Mouse (Mus musculus) MEL (cell line): ENCODE measurements around the gene Helz. TPM values are rescaled to one million over a fixed set of nuclear protein-coding genes. Genes with fewer than 3 reads are reported as not detected.

Experiments used
- DNase-seq: peaks from one replicate; pipeline ENCODE4 v3.0.0; 2011; ENCODE audit warnings: low read depth, low spot score
- H3K27ac ChIP-seq: 2 replicates; pipeline ENCODE4 v1.5.1; 2012; ENCODE audit warnings: low read depth, mild to moderate bottlenecking, control low read depth, low read length, moderate library complexity; ENCODE audit not compliant: control insufficient read depth
- H3K27me3 ChIP-seq, 2 experiments: fragments of 150-350 bp in 1 of 2; sonication (generic) in 1 of 2; 2 replicates each; pipeline ENCODE4 v1.6.1; 2012; ENCODE audit warnings: low read length in 2 of 2, mild to moderate bottlenecking in 2 of 2, improper control_type of control experiment in 1 of 2, moderate library complexity in 1 of 2; ENCODE audit not compliant: insufficient read depth in 2 of 2, control insufficient read depth in 1 of 2
- H3K36me3 ChIP-seq, 2 experiments: 2 replicates each; pipeline ENCODE4 v1.6.1; 2012 to 2014; ENCODE audit warnings: low read length in 2 of 2, improper control_type of control experiment in 1 of 2, inconsistent platforms in 1 of 2, mild to moderate bottlenecking in 1 of 2; ENCODE audit not compliant: insufficient read depth in 2 of 2, control insufficient read depth in 1 of 2
- H3K4me1 ChIP-seq, 2 experiments: fragments of 150-350 bp in 1 of 2; sonication (generic) in 1 of 2; 2 replicates each; pipeline ENCODE4 v1.6.1; 2012; ENCODE audit warnings: low read length in 2 of 2, improper control_type of control experiment in 1 of 2, mild to moderate bottlenecking in 1 of 2; ENCODE audit not compliant: insufficient read depth in 2 of 2, control insufficient read depth in 1 of 2
- H3K4me3 ChIP-seq, 2 experiments: fragments of 150-350 bp in 1 of 2; sonication (generic) in 1 of 2; 2 replicates each; pipeline ENCODE4 v1.5.1; 2012; ENCODE audit warnings: low read depth in 2 of 2, low read length in 2 of 2, mild to moderate bottlenecking in 2 of 2, moderate library complexity in 2 of 2, control low read depth in 1 of 2, improper control_type of control experiment in 1 of 2; ENCODE audit not compliant: control insufficient read depth in 1 of 2, insufficient read depth in 1 of 2
- H3K79me2 ChIP-seq: 2 replicates; pipeline ENCODE4 v1.6.1; 2012; ENCODE audit warnings: mild to moderate bottlenecking, low read length, moderate library complexity; ENCODE audit not compliant: control insufficient read depth, poor library complexity, insufficient read depth
- H3K9ac ChIP-seq: 2 replicates; pipeline ENCODE4 v1.6.1; 2012; ENCODE audit warnings: low read depth, mild to moderate bottlenecking, control low read depth, low read length, moderate library complexity; ENCODE audit not compliant: control insufficient read depth, poor library complexity, severe bottlenecking
- H3K9me3 ChIP-seq: fragments of 150-350 bp; sonication (generic); replicated peaks from 2 replicates; pipeline ENCODE4 v1.6.1; 2012; ENCODE audit warnings: mild to moderate bottlenecking, low read length, improper control_type of control experiment, moderate library complexity; ENCODE audit not compliant: insufficient read depth
- BHLHE40 ChIP-seq: IDR thresholded peaks from 2 replicates; pipeline ENCODE4 v1.6.1; 2012; ENCODE audit warnings: low read depth, mild to moderate bottlenecking, inconsistent platforms, low read length, improper control_type of control experiment, borderline replicate concordance
- CHD1 ChIP-seq: IDR thresholded peaks from 2 replicates; pipeline ENCODE4 v1.6.1; 2012; ENCODE audit warnings: low read depth, mild to moderate bottlenecking, inconsistent platforms, low read length, improper control_type of control experiment
- CHD2 ChIP-seq: IDR thresholded peaks from 2 replicates; pipeline ENCODE4 v1.6.1; 2011; ENCODE audit warnings: low read length, improper control_type of control experiment
- CTCF ChIP-seq, 3 experiments: IDR thresholded peaks in 2 of 3; conservative IDR thresholded peaks in 1 of 3; 2 replicates each; pipeline ENCODE4 v1.5.1; 2011 to 2012; ENCODE audit warnings: low read length in 3 of 3, low read depth in 2 of 3, mild to moderate bottlenecking in 2 of 3, improper control_type of control experiment in 1 of 3, inconsistent platforms in 1 of 3, mixed read lengths in 1 of 3, moderate library complexity in 1 of 3; ENCODE audit not compliant: control insufficient read depth in 1 of 3, insufficient read depth in 1 of 3, poor library complexity in 1 of 3, severe bottlenecking in 1 of 3
- ELF1 ChIP-seq: IDR thresholded peaks from 2 replicates; pipeline ENCODE4 v1.6.1; 2014; ENCODE audit warnings: low read depth, mild to moderate bottlenecking, inconsistent platforms, low read length, improper control_type of control experiment, moderate library complexity
- EP300 ChIP-seq, 2 experiments: IDR thresholded peaks; 2 replicates each; pipeline ENCODE4 v1.6.1; 2011; ENCODE audit warnings: improper control_type of control experiment in 2 of 2, low read length in 2 of 2, low read depth in 1 of 2, mild to moderate bottlenecking in 1 of 2
- ETS1 ChIP-seq: IDR thresholded peaks from 2 replicates; pipeline ENCODE4 v1.6.1; 2012; ENCODE audit warnings: low read depth, mild to moderate bottlenecking, inconsistent platforms, low read length, improper control_type of control experiment, moderate library complexity
- HCFC1 ChIP-seq: IDR thresholded peaks from 2 replicates; pipeline ENCODE4 v1.6.1; 2012; ENCODE audit warnings: low read depth, mild to moderate bottlenecking, inconsistent platforms, low read length, improper control_type of control experiment, moderate library complexity
- JUND ChIP-seq: IDR thresholded peaks from 2 replicates; pipeline ENCODE4 v1.6.1; 2011; ENCODE audit warnings: low read depth, mild to moderate bottlenecking, improper control_type of control experiment, low read length
- MAFK ChIP-seq: IDR thresholded peaks from 2 replicates; pipeline ENCODE4 v1.6.1; 2011; ENCODE audit warnings: low read depth, mild to moderate bottlenecking, low read length, improper control_type of control experiment, borderline replicate concordance
- MAX ChIP-seq: IDR thresholded peaks from 2 replicates; pipeline ENCODE4 v1.6.1; 2011; ENCODE audit warnings: low read length, improper control_type of control experiment
- MAZ ChIP-seq: IDR thresholded peaks from 2 replicates; pipeline ENCODE4 v1.6.1; 2012; ENCODE audit warnings: low read depth, mild to moderate bottlenecking, inconsistent platforms, low read length, improper control_type of control experiment
- MXI1 ChIP-seq: IDR thresholded peaks from 2 replicates; pipeline ENCODE4 v1.6.1; 2011; ENCODE audit warnings: mild to moderate bottlenecking, low read depth, low read length, improper control_type of control experiment
- NELFE ChIP-seq: IDR thresholded peaks from 2 replicates; pipeline ENCODE4 v1.6.1; 2011; ENCODE audit warnings: low read depth, low read length, improper control_type of control experiment
- NRF1 ChIP-seq: IDR thresholded peaks from 2 replicates; pipeline ENCODE4 v1.6.1; 2014; ENCODE audit warnings: low read depth, mild to moderate bottlenecking, inconsistent platforms, low read length, improper control_type of control experiment, moderate library complexity; ENCODE audit not compliant: poor library complexity, insufficient read depth, severe bottlenecking
- POLR2A ChIP-seq, 2 experiments: IDR thresholded peaks; 2 replicates each; pipeline ENCODE4 v1.6.1; 2011 to 2012; ENCODE audit warnings: low read length in 2 of 2, mild to moderate bottlenecking in 2 of 2, control low read depth in 1 of 2, improper control_type of control experiment in 1 of 2, low read depth in 1 of 2, moderate library complexity in 1 of 2; ENCODE audit not compliant: control insufficient read depth in 1 of 2, insufficient read depth in 1 of 2, poor library complexity in 1 of 2
- POLR2AphosphoS5 ChIP-seq: IDR thresholded peaks from 2 replicates; pipeline ENCODE4 v1.6.1; 2012; ENCODE audit warnings: low read depth, borderline replicate concordance, mild to moderate bottlenecking, inconsistent platforms, low read length, moderate library complexity, mixed read lengths
- RCOR1 ChIP-seq: IDR thresholded peaks from 2 replicates; pipeline ENCODE4 v1.6.1; 2012; ENCODE audit warnings: low read depth, mild to moderate bottlenecking, inconsistent platforms, low read length, improper control_type of control experiment
- SIN3A ChIP-seq: IDR thresholded peaks from 2 replicates; pipeline ENCODE4 v1.6.1; 2012; ENCODE audit warnings: low read length, improper control_type of control experiment, inconsistent platforms
- SMC3 ChIP-seq: IDR thresholded peaks from 2 replicates; pipeline ENCODE4 v1.6.1; 2011; ENCODE audit warnings: low read depth, low read length, improper control_type of control experiment
- TBP ChIP-seq: IDR thresholded peaks from 2 replicates; pipeline ENCODE4 v1.8.0; 2011; ENCODE audit warnings: low read depth, low read length, improper control_type of control experiment
- TCF12 ChIP-seq: IDR thresholded peaks from 2 replicates; pipeline ENCODE4 v1.6.1; 2014; ENCODE audit warnings: low read depth, mild to moderate bottlenecking, inconsistent platforms, low read length, improper control_type of control experiment, moderate library complexity
- USF1 ChIP-seq: IDR thresholded peaks from 2 replicates; pipeline ENCODE4 v1.6.1; 2014; ENCODE audit warnings: low read depth, mild to moderate bottlenecking, inconsistent platforms, low read length, improper control_type of control experiment, moderate library complexity
- USF2 ChIP-seq, 2 experiments: IDR thresholded peaks; 2 replicates each; pipeline ENCODE4 v1.6.1; 2011 to 2012; ENCODE audit warnings: improper control_type of control experiment in 2 of 2, low read length in 2 of 2, borderline replicate concordance in 1 of 2, inconsistent platforms in 1 of 2, low read depth in 1 of 2, mild to moderate bottlenecking in 1 of 2; ENCODE audit not compliant: insufficient read depth in 1 of 2
- ZKSCAN1 ChIP-seq: IDR thresholded peaks from 2 replicates; pipeline ENCODE4 v1.6.1; 2012; ENCODE audit warnings: low read depth, mild to moderate bottlenecking, inconsistent platforms, low read length, improper control_type of control experiment, moderate library complexity
- ZMIZ1 ChIP-seq: IDR thresholded peaks from 2 replicates; pipeline ENCODE4 v1.6.1; 2012; ENCODE audit warnings: low read depth, mild to moderate bottlenecking, inconsistent platforms, low read length, improper control_type of control experiment, moderate library complexity
- polyA plus RNA-seq, 2 experiments: library from polyadenylated mRNA; stranded (reverse) in 1 of 2; unstranded in 1 of 2; fragments of >175 nt in 1 of 2; fragments of >200 nt in 1 of 2; gene quantifications; 2 replicates each; pipeline versions ENCODE4 v1.2.1 to v1.2.4; 2012; ENCODE audit warnings: low replicate concordance in 2 of 2, low read depth in 1 of 2; ENCODE audit not compliant: insufficient read length in 2 of 2, insufficient read depth in 1 of 2, missing spikeins in 1 of 2
- total RNA-seq: library from RNA; depleted of rRNA; stranded (reverse); fragments of 300-350 nt; gene quantifications from 2 replicates; pipeline ENCODE4 v1.2.3, GENCODE M21; 2012

The Helz gene
- total and polyA plus RNA-seq, 3 experiments, result 15.1 to 41.0 (median 39.9) TPM

DNA sequence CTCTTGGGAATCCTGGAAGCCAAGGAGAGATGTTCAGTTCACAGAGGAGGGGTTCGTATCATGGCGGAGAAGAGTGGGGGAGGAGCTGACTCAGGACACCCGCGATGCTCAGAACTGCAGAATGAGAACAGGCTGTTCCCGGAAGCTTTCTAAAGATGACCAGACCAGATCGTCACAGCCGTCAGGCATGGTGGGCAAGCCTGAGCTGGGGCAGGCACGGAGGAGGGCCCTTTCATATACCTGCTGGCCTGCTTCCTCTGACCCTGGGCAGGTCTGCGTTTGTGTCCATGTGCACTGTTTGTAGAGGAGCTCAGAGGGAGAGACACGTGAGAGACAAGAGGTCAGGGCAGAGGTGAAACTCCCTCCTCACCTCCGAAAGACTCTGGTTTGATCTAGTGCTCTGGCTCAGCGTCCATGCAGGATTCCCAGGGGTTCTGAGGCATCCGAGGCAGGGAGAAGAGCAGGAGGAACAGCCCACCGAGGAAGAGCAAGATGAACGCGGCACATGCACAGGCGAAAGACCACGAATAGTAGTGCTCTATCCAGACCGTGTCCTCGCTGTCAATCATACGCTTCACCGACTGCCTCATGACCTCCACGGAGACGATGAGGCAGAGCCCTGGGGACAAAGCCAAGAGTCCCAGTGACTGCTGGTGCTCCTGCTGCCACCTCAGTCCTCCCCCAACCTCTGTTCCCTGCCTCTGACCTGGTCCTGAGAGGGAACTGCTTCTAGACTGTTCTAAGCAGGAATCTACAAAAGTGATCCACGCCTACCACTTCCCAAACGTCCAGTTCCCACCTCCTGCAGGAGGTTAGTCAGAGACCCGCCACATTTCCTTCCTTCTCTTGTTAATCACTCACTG, 155.8 kb downstream of the Helz start:
- H3K27ac ChIP-seq, result no peak overlapping the region
- no peak overlapping the region for H3K4me3 ChIP-seq
- no peak for TF ChIP-seq POLR2A (IDR thresholded peaks at IDR 0.05; ENCODE audit: control insufficient read depth in 1 of 2, insufficient read depth in 1 of 2, low read depth in 1 of 2, low read length in 2 of 2, poor library complexity in 1 of 2)
- no peak for TF ChIP-seq USF2 (IDR thresholded peaks at IDR 0.05; ENCODE audit: borderline replicate concordance in 1 of 2, insufficient read depth in 1 of 2, low read depth in 1 of 2, low read length in 2 of 2)
- no peak for TF ChIP-seq ELF1
- no peak for TF ChIP-seq RCOR1
- TF ChIP-seq CHD2, result no peak
- no peak for TF ChIP-seq CHD1
- TF ChIP-seq HCFC1, result no peak
- TF ChIP-seq MAZ, result no peak
- no peak for TF ChIP-seq POLR2AphosphoS5
- no peak for TF ChIP-seq USF1
- TF ChIP-seq TBP, result no peak
- TF ChIP-seq CTCF (IDR thresholded peaks at IDR 0.05 in 2 of 3, conservative IDR thresholded peaks at IDR 0.05 in 1 of 3; ENCODE audit: control insufficient read depth in 1 of 3, insufficient read depth in 1 of 3, low read depth in 2 of 3, low read length in 3 of 3, poor library complexity in 1 of 3, severe bottlenecking in 1 of 3), result no peak
- TF ChIP-seq ZKSCAN1, result no peak
- TF ChIP-seq NELFE, result no peak
- no peak for TF ChIP-seq ZMIZ1
- TF ChIP-seq EP300 (IDR thresholded peaks at IDR 0.05; ENCODE audit: low read depth in 1 of 2, low read length in 2 of 2), result no peak
- TF ChIP-seq JUND, result no peak
- TF ChIP-seq SIN3A, result no peak
- no peaks in the 10 kb centered on the region for H3K36me3 ChIP-seq
- H3K9me3 ChIP-seq, result no peaks in the 10 kb centered on the region
- no peaks in the 10 kb centered on the region for H3K27me3 ChIP-seq
- DNase-seq, result no peak
- no peaks in the 10 kb centered on the region for H3K4me1 ChIP-seq
- H3K9ac ChIP-seq, result no peak overlapping the region
- H3K79me2 ChIP-seq, result no peaks in the 10 kb centered on the region

DNA sequence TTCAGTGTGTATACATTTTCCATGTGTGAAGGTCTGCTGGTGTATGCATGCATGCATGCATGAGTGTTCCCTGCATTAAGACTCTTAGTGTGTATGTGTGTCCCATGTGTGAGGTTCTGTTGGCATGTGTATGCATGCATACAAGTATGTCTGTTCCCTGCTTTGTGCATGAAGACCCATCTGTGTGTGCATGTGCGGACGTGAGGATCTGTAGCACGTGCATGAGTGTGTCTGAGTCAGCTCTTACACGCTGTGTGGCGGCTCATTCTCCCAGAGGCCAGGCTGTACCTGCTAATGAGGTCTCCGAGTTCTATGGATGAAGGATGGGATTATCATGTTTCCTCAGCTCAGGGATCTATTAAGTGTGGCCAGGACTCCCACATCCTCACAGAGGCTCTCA, 157.3 kb downstream of the Helz start:
- no peaks in the 10 kb centered on the region for H3K36me3 ChIP-seq
- no peaks in the 10 kb centered on the region; a peak in 1 of 4 replicates for H3K27me3 ChIP-seq
- no peak overlapping the region for H3K27ac ChIP-seq
- H3K9me3 ChIP-seq, result no peaks in the 10 kb centered on the region
- no peak overlapping the region for H3K9ac ChIP-seq
- no peak overlapping the region for H3K4me3 ChIP-seq
- H3K4me1 ChIP-seq, result no peaks in the 10 kb centered on the region
- TF ChIP-seq MAX (no peak), CTCF (IDR thresholded peaks at IDR 0.05 in 2 of 3, conservative IDR thresholded peaks at IDR 0.05 in 1 of 3; ENCODE audit: control insufficient read depth in 1 of 3, insufficient read depth in 1 of 3, low read depth in 2 of 3, low read length in 3 of 3, poor library complexity in 1 of 3, severe bottlenecking in 1 of 3) (no peak), SMC3 (no peak), USF1 (no peak), MAFK (no peak), POLR2A (IDR thresholded peaks at IDR 0.05; ENCODE audit: control insufficient read depth in 1 of 2, insufficient read depth in 1 of 2, low read depth in 1 of 2, low read length in 2 of 2, poor library complexity in 1 of 2) (no peak), MXI1 (no peak), ETS1 (no peak), TCF12 (no peak), CHD1 (no peak), USF2 (IDR thresholded peaks at IDR 0.05; ENCODE audit: borderline replicate concordance in 1 of 2, insufficient read depth in 1 of 2, low read depth in 1 of 2, low read length in 2 of 2) (no peak), CHD2 (no peak), ZMIZ1 (no peak), NELFE (no peak), NRF1 (no peak), BHLHE40 (no peak)
- no peak for DNase-seq
- no peaks in the 10 kb centered on the region for H3K79me2 ChIP-seq
